Mouse (Mus musculus) midbrain, embryonic 15.5 days (tissue): ENCODE results near the gene Map10. TPM values are rescaled to one million over a fixed set of nuclear protein-coding genes. Genes with fewer than 3 reads are reported as not detected.

Source experiments
- ATAC-seq: fragments of 200-750 bp; cut with Nextera tagmentation; replicated peaks from 2 replicates; pipeline ENCODE4 v1.8.0; 2017; ENCODE audit warnings: moderate TSS enrichment
- H3K27ac ChIP-seq: fragments of 300-500 bp; sonication (generic); 2 replicates; pipeline ENCODE4 v1.5.1; 2015; ENCODE audit warnings: mild to moderate bottlenecking, inconsistent platforms
- H3K27me3 ChIP-seq: fragments of 300-500 bp; sonication (generic); replicated peaks from 2 replicates; pipeline ENCODE4 v1.6.1; 2015; ENCODE audit warnings: inconsistent platforms
- H3K36me3 ChIP-seq: fragments of 300-500 bp; sonication (generic); replicated peaks from 2 replicates; pipeline ENCODE4 v1.6.1; 2015; ENCODE audit warnings: inconsistent platforms
- H3K4me1 ChIP-seq: fragments of 300-500 bp; sonication (generic); 2 replicates; pipeline ENCODE4 v1.6.1; 2015; ENCODE audit warnings: inconsistent platforms
- H3K4me2 ChIP-seq: fragments of 300-500 bp; sonication (generic); 2 replicates; pipeline ENCODE4 v1.6.1; 2015; ENCODE audit warnings: inconsistent platforms, mild to moderate bottlenecking, moderate library complexity
- H3K4me3 ChIP-seq: fragments of 300-500 bp; sonication (generic); 2 replicates; pipeline ENCODE4 v1.5.1; 2015; ENCODE audit warnings: mild to moderate bottlenecking, inconsistent platforms
- H3K9ac ChIP-seq: fragments of 300-500 bp; sonication (generic); 2 replicates; pipeline ENCODE4 v1.6.1; 2015; ENCODE audit warnings: mild to moderate bottlenecking, inconsistent platforms
- H3K9me3 ChIP-seq: fragments of 300-500 bp; sonication (generic); 2 replicates; pipeline ENCODE4 v1.6.1; 2016; ENCODE audit warnings: inconsistent platforms
- WGBS: fragments of 180-500 bp; shearing (Covaris S2); methylation state at CpG from one replicate; pipeline ENCODE4 v1.1.7; 2015; ENCODE audit warnings: mixed read lengths; 5-methylcytosine and 5-hydroxymethylcytosine counted together
- polyA plus RNA-seq: library from polyadenylated mRNA; unstranded; fragments of >200 nt; fragmentation: Nextera tagmentation; extraction: Ambion mirVana; gene quantifications from 2 replicates; pipeline ENCODE4 v1.2.1, GENCODE M21; 2015

The Map10 gene
- polyA plus RNA-seq, result 8.9 and 9.3 TPM in 2 replicates

DNA sequence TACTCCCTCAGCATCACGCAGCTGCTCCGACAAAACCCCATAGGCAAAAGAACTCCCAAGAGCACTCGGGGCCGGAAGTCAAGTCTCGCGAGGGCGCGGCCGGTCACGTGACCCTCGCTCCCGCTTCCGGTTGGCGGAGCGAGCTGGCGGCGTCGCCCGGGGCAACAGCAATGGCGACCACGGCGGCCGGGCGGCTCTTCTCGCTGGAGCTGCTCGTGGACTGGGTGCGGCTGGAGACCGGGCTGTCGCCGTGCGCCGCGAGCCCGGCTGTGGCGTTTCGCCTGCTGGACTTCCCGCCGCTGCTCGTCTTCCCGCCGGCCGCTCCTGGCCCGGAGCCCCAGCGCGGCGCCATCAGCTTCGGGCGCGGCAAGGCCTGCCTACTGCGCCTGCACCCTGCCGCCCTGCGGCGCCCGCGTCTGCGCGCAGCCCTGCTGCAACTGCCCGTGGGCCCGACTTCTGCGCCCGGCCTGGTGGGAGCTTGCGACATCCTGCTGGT lies at the start of gene Map10:
Map10 (plus strand) TSS at position 119 of the 496 bp plus-strand sequence.
- 1% methylated on average over 58 of the region's 62 CpGs for WGBS
- H3K4me1 ChIP-seq, result peaks cover 23% of the 10 kb centered on the region
- peak within 1 kb of the TSS; percentile 57 for H3K9ac ChIP-seq
- H3K27ac ChIP-seq, result peak within 1 kb of the TSS; percentile 72
- H3K4me2 ChIP-seq, result peak within 1 kb of the TSS; percentile 93
- peak within 1 kb of the TSS; percentile 51 for H3K4me3 ChIP-seq
- peaks cover 15% of the 10 kb centered on the region; the same call in 1 of the 2 replicates for H3K9me3 ChIP-seq
- peak; percentile 91 for ATAC-seq
- no peaks in the 10 kb centered on the region for H3K27me3 ChIP-seq
- no peaks in the 10 kb centered on the region for H3K36me3 ChIP-seq

DNA sequence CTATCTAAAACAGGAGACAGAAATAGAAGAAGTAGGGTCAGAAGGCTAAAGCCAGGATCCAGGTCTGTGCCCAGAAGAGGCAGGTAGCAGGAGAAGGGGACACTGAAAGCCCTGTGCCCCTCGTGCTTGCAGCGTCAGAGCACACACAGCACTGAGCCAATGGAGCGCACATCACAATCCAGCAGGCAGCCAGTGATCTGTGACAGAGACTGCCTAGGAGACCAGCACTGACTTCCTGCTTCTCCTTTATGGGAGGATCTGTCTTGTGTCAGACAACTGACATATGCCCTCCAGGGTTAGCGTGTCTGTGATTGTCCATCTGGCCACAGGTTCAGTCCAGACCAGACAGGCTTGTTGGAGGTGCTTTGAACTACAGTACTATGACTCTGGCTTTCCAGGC lies 49.3 kb upstream of the Map10 start:
- ATAC-seq, result no peak
- 76% methylated on average over 4 of the region's 4 CpGs for WGBS

DNA sequence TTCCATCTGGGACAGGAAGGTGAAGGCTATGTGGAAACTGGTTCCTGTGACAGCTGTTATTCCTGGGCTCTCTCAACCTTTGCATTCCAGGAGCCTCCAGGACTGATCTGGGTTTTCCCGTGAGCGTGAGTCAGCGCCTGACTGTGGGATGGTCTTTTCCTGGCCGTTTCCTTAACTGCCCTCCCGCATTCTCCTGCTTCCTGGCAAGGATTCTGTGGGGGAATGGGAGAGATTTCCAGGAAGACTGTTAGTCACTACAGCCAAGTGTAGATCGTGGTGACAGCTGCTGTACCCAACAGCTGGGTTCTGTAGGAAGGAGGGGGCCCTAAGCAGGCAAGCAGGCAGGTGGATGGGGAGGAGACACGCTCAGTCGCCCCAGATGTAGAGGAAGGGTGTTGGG lies 45.3 kb upstream of the Map10 start:
- H3K4me2 ChIP-seq, result no peak overlapping the region
- no peaks in the 10 kb centered on the region for H3K36me3 ChIP-seq
- WGBS, result 88% methylated on average over 8 of the region's 8 CpGs
- H3K27ac ChIP-seq, result no peak overlapping the region
- no peaks in the 10 kb centered on the region for H3K9me3 ChIP-seq
- ATAC-seq, result no peak
- no peak overlapping the region for H3K4me3 ChIP-seq
- H3K27me3 ChIP-seq, result no peaks in the 10 kb centered on the region
- H3K4me1 ChIP-seq, result peaks cover 6% of the 10 kb centered on the region
- H3K9ac ChIP-seq, result no peak overlapping the region

More for the DNA sequence above, 49.3 kb upstream of the Map10 start:
- H3K9me3 ChIP-seq, result no peaks in the 10 kb centered on the region
- no peak overlapping the region for H3K4me3 ChIP-seq
- no peaks in the 10 kb centered on the region for H3K36me3 ChIP-seq
- no peak overlapping the region for H3K9ac ChIP-seq
- no peak overlapping the region for H3K27ac ChIP-seq
- H3K4me1 ChIP-seq, result peaks cover 10% of the 10 kb centered on the region
- H3K4me2 ChIP-seq, result no peak overlapping the region
- H3K27me3 ChIP-seq, result no peaks in the 10 kb centered on the region

DNA sequence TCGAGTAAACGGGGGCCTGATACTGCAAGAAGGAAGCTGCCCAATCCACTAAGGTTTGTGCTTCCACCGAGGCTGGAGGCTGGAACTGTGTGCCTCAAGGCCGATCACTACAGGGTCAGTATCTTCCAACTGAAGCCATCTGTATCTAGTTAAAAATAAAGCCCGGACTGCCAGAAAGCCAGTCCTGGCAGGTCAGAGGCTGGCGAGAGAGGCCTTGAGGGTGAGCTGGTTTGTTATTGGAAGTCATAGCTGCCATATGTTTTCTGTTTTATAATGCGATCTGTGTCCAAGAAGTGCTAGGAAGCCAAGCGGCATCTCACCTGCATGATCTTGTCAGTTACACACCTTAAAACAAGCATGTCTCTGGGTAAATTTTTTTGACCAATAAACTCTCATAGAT lies 43.2 kb upstream of the Map10 start:
- H3K4me3 ChIP-seq, result no peak overlapping the region
- no peaks in the 10 kb centered on the region for H3K36me3 ChIP-seq
- H3K27me3 ChIP-seq, result no peaks in the 10 kb centered on the region
- no peak for ATAC-seq
- no peak overlapping the region for H3K27ac ChIP-seq
- no peaks in the 10 kb centered on the region for H3K4me1 ChIP-seq
- no peak overlapping the region for H3K9ac ChIP-seq
- WGBS, result 93% methylated on average over 8 of the region's 8 CpGs
- H3K9me3 ChIP-seq, result no peaks in the 10 kb centered on the region
- no peak overlapping the region for H3K4me2 ChIP-seq

DNA sequence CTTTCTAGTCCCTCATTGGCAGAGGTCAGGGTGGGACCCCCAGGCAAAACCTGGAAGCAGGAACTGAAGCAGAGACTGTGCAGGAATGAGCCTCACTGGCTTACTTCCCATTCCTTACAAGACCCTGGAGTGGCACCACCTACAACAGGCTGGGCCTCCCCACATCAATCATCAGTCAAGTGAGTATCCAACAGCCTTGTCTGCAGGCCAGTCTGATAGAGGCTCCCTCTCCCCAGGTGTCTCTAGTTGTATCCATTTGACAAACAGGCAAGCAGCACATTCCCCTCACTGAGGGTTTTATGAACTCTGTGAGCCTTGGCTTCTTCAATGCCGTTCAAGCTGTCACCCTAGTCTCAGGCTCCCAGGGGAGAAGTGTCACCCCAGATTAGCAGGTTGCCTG lies 40.8 kb upstream of the Map10 start:
- Histone ChIP-seq H3K4me2 (no peak overlapping the region), H3K9me3 (no peaks in the 10 kb centered on the region), H3K9ac (no peak overlapping the region), H3K27me3 (no peaks in the 10 kb centered on the region), H3K36me3 (no peaks in the 10 kb centered on the region), H3K4me1 (no peaks in the 10 kb centered on the region), H3K27ac (no peak overlapping the region), H3K4me3 (no peak overlapping the region)
- 95% methylated on average over 1 of the region's 1 CpGs for WGBS
- ATAC-seq, result no peak

DNA sequence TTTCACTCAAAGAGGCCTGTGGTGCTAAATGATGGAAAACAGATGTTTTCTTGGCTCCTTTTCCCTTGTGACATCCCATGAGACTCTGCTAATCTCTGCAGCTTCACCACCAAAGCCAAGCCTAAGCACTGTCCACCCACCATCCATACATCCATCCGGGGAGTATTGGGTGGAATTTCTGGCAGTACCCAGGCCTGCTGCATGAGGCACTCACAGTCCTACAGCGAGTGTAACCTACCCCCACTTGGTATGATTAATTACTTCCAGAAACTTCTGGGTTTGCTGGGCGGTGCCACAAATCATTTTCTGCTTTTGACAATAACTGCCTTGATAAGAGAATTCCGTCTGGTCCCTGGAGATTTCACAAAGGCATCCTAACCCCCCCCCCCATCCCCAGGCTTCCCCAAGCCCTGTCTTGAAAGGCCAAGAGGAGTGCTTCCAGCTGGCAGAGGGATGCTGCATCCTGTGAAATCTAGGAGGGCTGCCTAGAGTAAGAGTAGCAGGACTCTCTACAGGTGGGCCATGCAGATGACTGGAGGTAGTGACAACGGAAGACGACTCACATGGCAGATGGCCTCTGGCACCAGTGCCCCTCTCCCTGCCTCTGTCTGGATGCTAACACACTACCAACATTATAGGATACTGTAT lies 31.1 kb upstream of the Map10 start:
- Histone ChIP-seq H3K27me3 (no peaks in the 10 kb centered on the region), H3K27ac (no peak overlapping the region), H3K9ac (no peak overlapping the region), H3K4me1 (0 out of 2 replicates have a peak, but pooled peaks cover 3% of the 10 kb centered on the region), H3K4me3 (no peak overlapping the region), H3K9me3 (no peaks in the 10 kb centered on the region), H3K4me2 (no peak overlapping the region), H3K36me3 (no peaks in the 10 kb centered on the region)
- no peak for ATAC-seq
- WGBS, result 86% methylated on average over 6 of the region's 6 CpGs

DNA sequence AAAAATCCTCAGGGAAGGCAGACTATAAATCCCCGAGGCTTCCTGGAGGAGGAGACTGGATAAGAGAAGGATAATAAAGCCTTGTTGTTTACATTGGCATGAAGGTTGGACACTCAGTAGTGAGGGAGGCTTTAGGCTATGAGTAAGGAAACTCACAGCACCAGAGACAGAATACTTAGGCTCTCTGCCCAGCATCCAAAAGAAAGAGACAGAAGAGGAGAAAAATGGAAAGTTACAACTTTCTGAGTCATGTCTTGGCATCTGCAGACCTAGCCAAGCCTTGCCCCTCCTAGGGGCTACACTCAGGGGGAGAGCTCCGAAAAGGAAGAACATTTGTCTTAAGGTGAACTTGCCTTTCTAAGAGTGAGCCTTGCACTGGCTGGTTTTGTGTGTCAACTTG lies 30.0 kb upstream of the Map10 start:
- Histone ChIP-seq H3K27ac (no peak overlapping the region), H3K4me1 (0 out of 2 replicates have a peak, but pooled peaks cover 3% of the 10 kb centered on the region), H3K9ac (no peak overlapping the region), H3K4me3 (no peak overlapping the region), H3K4me2 (no peak overlapping the region), H3K27me3 (no peaks in the 10 kb centered on the region), H3K9me3 (no peaks in the 10 kb centered on the region), H3K36me3 (no peaks in the 10 kb centered on the region)
- 81% methylated on average over 2 of the region's 2 CpGs for WGBS
- no peak for ATAC-seq

DNA sequence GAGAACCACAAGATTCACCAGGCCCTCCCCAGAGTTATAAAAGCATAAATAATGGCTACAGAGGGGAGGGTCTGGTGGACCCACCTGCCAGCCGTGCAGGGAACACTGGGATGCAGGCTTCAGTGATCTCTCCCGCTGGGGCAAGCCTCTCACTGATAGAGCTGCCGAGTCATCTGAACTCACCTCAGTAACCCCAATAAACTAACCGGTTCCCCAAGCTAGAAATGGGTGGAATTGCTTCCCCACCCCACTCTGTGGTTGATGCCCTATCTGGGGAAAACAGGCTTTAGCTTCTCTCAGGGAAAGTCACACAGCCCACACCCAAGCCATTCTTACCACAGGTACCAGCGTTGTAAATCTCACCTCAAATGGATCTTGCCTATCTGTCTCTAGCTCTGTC lies 28.9 kb upstream of the Map10 start:
- no peak for ATAC-seq
- no peak overlapping the region for H3K4me2 ChIP-seq
- H3K27ac ChIP-seq, result no peak overlapping the region
- 0 out of 2 replicates have a peak, but pooled peaks cover 6% of the 10 kb centered on the region for H3K4me1 ChIP-seq
- no peak overlapping the region for H3K9ac ChIP-seq
- WGBS, result 82% methylated on average over 5 of the region's 5 CpGs
- no peaks in the 10 kb centered on the region for H3K36me3 ChIP-seq
- no peaks in the 10 kb centered on the region for H3K27me3 ChIP-seq
- no peak overlapping the region for H3K4me3 ChIP-seq
- H3K9me3 ChIP-seq, result no peaks in the 10 kb centered on the region

DNA sequence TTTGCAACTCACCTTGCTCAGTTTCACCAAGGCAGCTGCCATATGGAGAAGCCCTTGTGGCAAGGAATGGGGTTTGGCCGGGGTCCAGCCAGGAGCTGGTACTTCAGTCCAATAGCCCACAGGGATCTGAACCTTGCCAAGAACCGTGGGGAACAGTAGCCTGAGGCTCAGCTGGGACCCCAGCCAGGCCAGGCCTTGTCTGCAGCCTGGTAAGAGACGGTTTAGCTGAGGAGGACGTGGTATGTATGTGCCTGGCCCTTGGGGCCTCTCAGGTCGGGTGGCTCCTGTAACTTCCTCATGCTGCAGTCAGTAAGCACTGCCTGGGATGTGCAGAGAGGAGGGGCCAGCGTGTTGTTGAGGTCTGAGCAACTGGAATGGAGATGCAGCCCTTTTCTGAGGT lies 27.8 kb upstream of the Map10 start:
- Histone ChIP-seq H3K9ac (no peak overlapping the region), H3K4me2 (no peak overlapping the region), H3K4me1 (0 out of 2 replicates have a peak, but pooled peaks cover 7% of the 10 kb centered on the region), H3K4me3 (no peak overlapping the region), H3K27me3 (no peaks in the 10 kb centered on the region), H3K36me3 (no peaks in the 10 kb centered on the region), H3K27ac (no peak overlapping the region), H3K9me3 (no peaks in the 10 kb centered on the region)
- 66% methylated on average over 6 of the region's 6 CpGs for WGBS
- no peak for ATAC-seq

DNA sequence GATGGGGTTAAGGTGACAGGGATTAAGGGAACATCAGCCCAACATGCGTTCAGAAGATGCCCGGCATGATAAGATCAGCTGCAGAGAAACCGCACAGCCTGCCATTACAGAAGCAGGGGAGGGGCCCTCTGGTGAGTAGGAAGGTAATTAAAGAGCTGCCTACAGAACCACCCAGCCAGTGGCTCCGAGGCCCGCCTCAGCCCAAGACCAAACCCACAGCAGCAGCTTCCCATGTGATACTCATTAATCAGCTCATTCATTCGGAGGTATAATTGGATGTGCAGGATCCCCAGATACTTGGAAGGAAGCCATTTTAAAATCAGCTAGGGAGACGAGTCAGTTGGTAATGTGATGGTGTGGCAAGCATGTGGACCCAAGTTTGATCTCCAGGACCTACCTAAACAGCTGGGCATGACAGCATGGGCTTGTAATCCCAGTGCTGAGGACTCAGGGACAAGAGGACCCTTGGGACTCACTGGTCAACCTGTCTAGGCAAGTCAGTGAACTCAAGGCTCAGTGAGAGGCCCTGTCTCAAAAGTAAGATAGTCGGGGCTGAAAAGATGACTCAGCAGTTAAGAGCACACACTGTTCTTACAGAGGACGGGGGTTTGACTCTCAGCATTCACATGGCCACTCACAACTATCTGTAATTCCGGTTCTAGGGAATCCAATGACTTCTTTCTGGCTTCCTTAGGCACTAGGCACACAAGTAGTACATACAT lies 23.7 kb upstream of the Map10 start:
- Histone ChIP-seq H3K36me3 (no peaks in the 10 kb centered on the region), H3K27ac (no peak overlapping the region), H3K4me1 (0 out of 2 replicates have a peak, but pooled peaks cover 7% of the 10 kb centered on the region), H3K9ac (no peak overlapping the region), H3K9me3 (no peaks in the 10 kb centered on the region), H3K27me3 (no peaks in the 10 kb centered on the region), H3K4me2 (no peak overlapping the region), H3K4me3 (no peak overlapping the region)
- 62% methylated on average over 10 of the region's 10 CpGs for WGBS
- ATAC-seq, result no peak

DNA sequence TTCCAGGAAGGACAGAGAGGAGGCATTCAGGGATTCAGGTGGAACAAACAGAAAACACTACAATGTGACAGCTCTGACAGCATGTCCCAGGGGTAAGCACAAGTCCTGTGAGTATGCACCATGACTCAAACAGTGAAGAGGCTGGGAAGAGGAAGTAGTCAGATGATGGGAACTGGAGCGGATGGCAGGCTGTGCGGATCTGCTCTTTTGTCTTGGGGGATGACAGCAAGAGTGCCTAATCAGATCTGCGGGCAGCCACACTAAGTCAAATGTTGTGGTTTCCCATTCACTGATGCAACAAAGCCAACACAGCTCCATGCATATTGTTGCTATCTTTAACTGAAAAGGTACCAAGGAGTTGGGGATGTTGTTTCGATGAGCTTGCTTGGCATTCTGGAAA lies 20.2 kb upstream of the Map10 start:
- H3K9me3 ChIP-seq, result no peaks in the 10 kb centered on the region
- no peak overlapping the region for H3K4me2 ChIP-seq
- no peak overlapping the region for H3K4me3 ChIP-seq
- WGBS, result 73% methylated on average over 4 of the region's 4 CpGs
- no peak overlapping the region for H3K9ac ChIP-seq
- ATAC-seq, result no peak
- H3K4me1 ChIP-seq, result 0 out of 2 replicates have a peak, but pooled peaks cover 4% of the 10 kb centered on the region
- no peaks in the 10 kb centered on the region for H3K27me3 ChIP-seq
- no peaks in the 10 kb centered on the region for H3K36me3 ChIP-seq
- H3K27ac ChIP-seq, result no peak overlapping the region

DNA sequence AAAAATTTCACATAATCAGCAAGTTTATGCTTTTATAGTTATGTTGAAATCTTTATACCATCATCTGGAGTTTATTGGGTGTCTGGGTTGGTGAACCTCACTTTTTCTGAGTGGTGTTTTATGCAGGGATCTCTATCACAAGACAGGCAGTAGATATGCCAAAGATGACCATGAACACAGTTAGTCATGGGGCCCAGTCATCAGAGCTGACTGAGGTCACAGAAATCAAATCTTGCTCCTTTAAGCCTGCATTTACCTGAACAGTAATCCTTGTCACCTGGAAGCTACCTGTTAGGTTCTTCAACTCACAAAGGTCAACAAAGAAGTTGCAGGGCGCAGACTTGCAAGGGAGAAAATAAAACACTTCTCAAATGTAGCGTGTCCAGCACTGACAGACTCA lies 14.8 kb upstream of the Map10 start:
- Histone ChIP-seq H3K9me3 (no peaks in the 10 kb centered on the region), H3K27ac (no peak overlapping the region), H3K9ac (no peak overlapping the region), H3K27me3 (0 out of 2 replicates have a peak, but pooled peaks cover 5% of the 10 kb centered on the region), H3K36me3 (no peaks in the 10 kb centered on the region), H3K4me2 (no peak overlapping the region), H3K4me3 (no peak overlapping the region), H3K4me1 (0 out of 2 replicates have a peak, but pooled peaks cover 3% of the 10 kb centered on the region)
- 88% methylated on average over 2 of the region's 2 CpGs for WGBS
- no peak for ATAC-seq
